Mouse (Mus musculus) yolk sac, embryonic 10.5 days (tissue): ENCODE measurements around the gene Tmem115.
"Not testable (repeated sequence)": the region's sequence is repeated elsewhere in the genome, so short reads cannot be mapped to it uniquely, and the experiment has no call there.

Source experiments
- DNase-seq: peaks from one replicate; pipeline ENCODE4 v3.0.0-alpha.2; 2017; ENCODE audit warnings: low spot score

Tmem115 gene

GRCm38 (mm10) chr9:107550491-107551116, 16.9 kb downstream of the Tmem115 start:
- peak; percentile 90 for DNase-seq

GRCm38 (mm10) chr9:107551117-107551889, 17.6 kb downstream of the Tmem115 start, which contains the start of gene Rassf1:
Gene Rassf1, plus strand, starts transcription at chr9:107551555.
- peak; percentile 91 for DNase-seq

GRCm38 (mm10) chr9:107551890-107552355, 18.2 kb downstream of the Tmem115 start:
- DNase-seq = peak; percentile 51

GRCm38 (mm10) chr9:107552690-107553393, 19.1 kb downstream of the Tmem115 start:
- no peak for DNase-seq

- DNase-seq = no peak
Observed at GRCm38 (mm10) chr9:107553541-107554318, 20.0 kb downstream of the Tmem115 start.

GRCm38 (mm10) chr9:107554319-107554825, 20.6 kb downstream of the Tmem115 start:
- peak; percentile 98 for DNase-seq

GRCm38 (mm10) chr9:107555031-107555457, 21.3 kb downstream of the Tmem115 start:
- DNase-seq = peak; percentile 73

GRCm38 (mm10) chr9:107555701-107556100, 22.0 kb downstream of the Tmem115 start:
- no peak for DNase-seq

- DNase-seq = no peak
Observed at GRCm38 (mm10) chr9:107556346-107556745, 22.6 kb downstream of the Tmem115 start.

GRCm38 (mm10) chr9:107563029-107563581, 29.4 kb downstream of the Tmem115 start, which contains the start of gene Tusc2:
Gene Tusc2, plus strand, starts transcription at chr9:107563255.
- DNase-seq = peak; percentile 95

- not testable (repeated sequence) for DNase-seq
Observed at GRCm38 (mm10) chr9:107565556-107565955, 31.8 kb downstream of the Tmem115 start.

- peak; percentile 82 for DNase-seq
Observed at GRCm38 (mm10) chr9:107566041-107566709, 32.4 kb downstream of the Tmem115 start.

GRCm38 (mm10) chr9:107566855-107567254, 33.1 kb downstream of the Tmem115 start:
- peak; percentile 50 for DNase-seq

- peak; percentile 80 for DNase-seq
Observed at GRCm38 (mm10) chr9:107567702-107568319, 34.1 kb downstream of the Tmem115 start, which contains the start of gene Hyal2. Gene Hyal2, plus strand, starts transcription at chr9:107567945.

- peak; percentile 92 for DNase-seq
Observed at GRCm38 (mm10) chr9:107568331-107569261, 34.9 kb downstream of the Tmem115 start.

- DNase-seq = no peak
Observed at GRCm38 (mm10) chr9:107569270-107569669, 35.5 kb downstream of the Tmem115 start.

- no peak for DNase-seq
Observed at GRCm38 (mm10) chr9:107570016-107570415, 36.3 kb downstream of the Tmem115 start.

GRCm38 (mm10) chr9:107570845-107571244, 37.1 kb downstream of the Tmem115 start:
- no peak for DNase-seq
